23 mouse cellular contexts compared by ENCODE assay signal in genomic region chr11:50389011-50389410, GRCm38 (mm10). TPM values are rescaled to one million over a fixed set of nuclear protein-coding genes. Genes with fewer than 3 reads are reported as not detected.
"Had no signal": no experiment of that assay in that cellular context is flagged by ENCODE, and none has a peak within 500 bp of the region (broad histone marks: within the 10 kb centered on the region; RNA-seq: fewer than 3 reads in every experiment).

No protein-coding gene starts in this region.

- H3K4me2 ChIP-seq: limb, embryonic 12.5 days; liver, embryonic 12.5 days; liver, embryonic 15.5 days; midbrain, embryonic 12.5 days; midbrain, embryonic 15.5 days had no signal

- H3K4me3 ChIP-seq: left cerebral cortex, adult 2 months; limb, embryonic 12.5 days; liver, embryonic 12.5 days; liver, embryonic 15.5 days; midbrain, embryonic 12.5 days; midbrain, embryonic 15.5 days had no signal

- ATAC-seq: liver, embryonic 12.5 days had no signal

- DNase-seq: kidney, adult 18-20 months; kidney, adult 9 months; kidney, postnatal 25 days; layer of hippocampus, postnatal 36 days; liver; lung, adult 18-20 months; lung, postnatal 14 days; right cerebral cortex, postnatal 4 days; thymus, adult 18-20 months; thymus, postnatal 36 days had no signal

- H3K27ac ChIP-seq: kidney, postnatal 0 days; left cerebral cortex, adult 2 months; limb, embryonic 12.5 days; liver, embryonic 12.5 days; liver, embryonic 15.5 days; macrophage; midbrain, embryonic 12.5 days; midbrain, embryonic 15.5 days; stomach, postnatal 0 days had no signal

- H3K9me3 ChIP-seq: limb, embryonic 12.5 days; liver, embryonic 12.5 days; liver, embryonic 15.5 days; midbrain, embryonic 12.5 days; midbrain, embryonic 15.5 days had no signal

- H3K4me1 ChIP-seq: limb, embryonic 12.5 days; liver, embryonic 15.5 days; midbrain, embryonic 12.5 days; midbrain, embryonic 15.5 days had no signal

- H3K9ac ChIP-seq: limb, embryonic 12.5 days; liver, embryonic 12.5 days; liver, embryonic 15.5 days; midbrain, embryonic 12.5 days; midbrain, embryonic 15.5 days had no signal

- H3K27me3 ChIP-seq: limb, embryonic 12.5 days; liver, embryonic 12.5 days; liver, embryonic 15.5 days; midbrain, embryonic 12.5 days; midbrain, embryonic 15.5 days had no signal

RNA-seq across cellular contexts. Expression of gene Cby3, which starts 34.7 kb away (rescaled TPM):
- total RNA-seq: layer of hippocampus, postnatal 10 days; layer of hippocampus, postnatal 36 days; left cerebral cortex, adult 2 months; left cerebral cortex, postnatal 10 days; left cerebral cortex, postnatal 36 days; megakaryocyte, adult 5-6 weeks had no signal
- polyA plus RNA-seq: limb, embryonic 12.5 days; liver, embryonic 15.5 days; macrophage; midbrain, embryonic 12.5 days had no signal
